In the genomic region with DNA sequence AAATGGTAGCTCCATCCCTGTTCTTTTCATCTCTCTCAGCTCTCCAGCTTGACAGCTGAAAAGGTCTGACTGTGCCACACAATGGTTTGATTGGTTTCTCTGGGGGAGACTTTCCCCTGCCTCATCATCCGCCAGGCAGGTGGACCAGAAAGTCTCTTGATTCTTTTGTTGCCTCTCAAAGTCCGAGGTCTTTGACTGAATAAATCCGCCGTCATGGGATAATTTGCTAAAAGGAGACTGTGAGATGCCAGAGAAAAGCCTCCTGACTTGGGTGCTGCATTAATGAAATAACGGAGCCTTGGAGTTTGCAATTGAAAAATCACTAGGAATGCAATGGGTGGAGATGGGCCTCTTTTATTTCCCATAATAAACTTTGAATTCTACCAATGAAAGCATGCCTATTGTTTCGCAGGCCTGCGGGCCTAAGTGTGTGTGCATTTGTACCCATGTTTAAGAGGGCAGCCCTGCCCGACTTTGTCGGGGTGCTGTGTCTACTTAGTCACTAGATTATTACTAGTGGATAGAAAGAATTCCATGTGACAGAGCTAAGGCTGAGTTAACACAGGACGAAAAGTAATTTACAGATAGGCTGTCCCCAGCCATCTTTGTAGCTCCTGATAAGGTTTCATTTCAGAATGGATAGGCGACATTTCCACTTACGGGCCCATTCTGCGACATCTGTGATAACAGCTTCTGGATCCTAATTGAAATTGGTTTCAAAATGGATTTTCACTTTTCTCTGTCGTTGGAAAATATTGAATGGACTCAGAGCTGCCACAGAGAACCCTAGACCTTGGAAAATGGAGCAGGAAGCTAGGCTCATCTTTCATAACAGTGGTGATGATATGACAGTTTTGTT, we compare ENCODE assay signal across 18 mouse cellular contexts. TPM values are rescaled to one million over a fixed set of nuclear protein-coding genes. Genes with fewer than 3 reads are reported as not detected.
DNase-seq lines count a peak whose midpoint lies in the region; ATAC-seq lines count a peak whose summit lies in the region.
"Had no signal": no experiment of that assay in that cellular context is flagged by ENCODE, and none has a peak within 500 bp of the region (broad histone marks: within the 10 kb centered on the region; RNA-seq: fewer than 3 reads in every experiment).

No protein-coding gene starts in this region.

- peaks cover 20% of the 10 kb centered on the region for H3K36me3 ChIP-seq in forebrain, embryonic 10.5 days (replicated peaks)
- peaks cover 7% of the 10 kb centered on the region; the same call in 1 of the 2 replicates for H3K36me3 ChIP-seq in hindbrain, embryonic 10.5 days
- H3K36me3 ChIP-seq in midbrain, embryonic 11.5 days (ENCODE audit: control insufficient read depth, insufficient read depth, low read length) = no peaks in the 10 kb centered on the region
- H3K36me3 ChIP-seq in neural tube, embryonic 13.5 days = no peaks in the 10 kb centered on the region
- H3K36me3 ChIP-seq: heart, embryonic 12.5 days had no signal

- intact Hi-C loops in left cerebral cortex, postnatal 36 days (cut with DNase I) = no loop called here

- peak overlapping the region; percentile 28 for H3K4me2 ChIP-seq in midbrain, embryonic 11.5 days
- H3K4me2 ChIP-seq in neural tube, embryonic 13.5 days = peak overlapping the region; percentile 35
- H3K4me2 ChIP-seq: embryonic facial prominence, embryonic 12.5 days; heart, embryonic 12.5 days had no signal

- peak overlapping the region; percentile 30 for H3K4me3 ChIP-seq in forebrain, embryonic 10.5 days
- peak overlapping the region; percentile 13; the same call in 1 of the 2 replicates for H3K4me3 ChIP-seq in hindbrain, embryonic 10.5 days
- no peak overlapping the region; the same call in 1 of the 2 replicates for H3K4me3 ChIP-seq in midbrain, embryonic 11.5 days (ENCODE audit: low read depth, low read length)
- H3K4me3 ChIP-seq in neural tube, embryonic 13.5 days = no peak overlapping the region
- H3K4me3 ChIP-seq: embryonic facial prominence, embryonic 12.5 days; heart, embryonic 12.5 days had no signal

- no peaks in the 10 kb centered on the region for H3K9me3 ChIP-seq in forebrain, embryonic 10.5 days
- no peaks in the 10 kb centered on the region for H3K9me3 ChIP-seq in hindbrain, embryonic 10.5 days
- no peaks in the 10 kb centered on the region for H3K9me3 ChIP-seq in midbrain, embryonic 11.5 days (ENCODE audit: control insufficient read depth, low read length)
- no peaks in the 10 kb centered on the region for H3K9me3 ChIP-seq in neural tube, embryonic 13.5 days
- H3K9me3 ChIP-seq: embryonic facial prominence, embryonic 12.5 days; heart, embryonic 12.5 days had no signal

- H3K4me1 ChIP-seq in forebrain, embryonic 10.5 days = peaks cover 94% of the 10 kb centered on the region
- peaks cover 72% of the 10 kb centered on the region for H3K4me1 ChIP-seq in hindbrain, embryonic 10.5 days (replicated peaks)
- H3K4me1 ChIP-seq in midbrain, embryonic 11.5 days (ENCODE audit: control insufficient read depth, insufficient read depth, low read length) = peaks cover 44% of the 10 kb centered on the region
- peaks cover 24% of the 10 kb centered on the region for H3K4me1 ChIP-seq in neural tube, embryonic 13.5 days (replicated peaks)

- H3K27ac ChIP-seq in forebrain, embryonic 10.5 days = peak overlapping the region; percentile 79
- peak overlapping the region; percentile 76 for H3K27ac ChIP-seq in hindbrain, embryonic 10.5 days
- peak overlapping the region; percentile 65 for H3K27ac ChIP-seq in midbrain, embryonic 11.5 days (ENCODE audit: low read depth, low read length)
- H3K27ac ChIP-seq in neural tube, embryonic 13.5 days (replicated peaks) = no peak overlapping the region
- H3K27ac ChIP-seq: embryonic facial prominence, embryonic 12.5 days; liver, embryonic 14.5 days had no signal

- peak; percentile 48 for DNase-seq in forebrain, embryonic 10.5 days (ENCODE audit: extremely low spot score, low spot score)
- DNase-seq in hindbrain, embryonic 10.5 days (ENCODE audit: low spot score) = peak; percentile 55
- DNase-seq in midbrain, embryonic 11.5 days (ENCODE audit: low spot score, missing footprints) = peak; percentile 92
- DNase-seq in gastrocnemius, postnatal 25 days = no peak
- no peak for DNase-seq in left cerebral cortex, postnatal 36 days (ENCODE audit: low spot score in 2 of 2)
- no peak for DNase-seq in heart, adult 8-10 months (ENCODE audit: low spot score)
- DNase-seq: cerebellum, adult 8-10 months; gastrocnemius, postnatal 10 days; layer of hippocampus, adult 9-11 months; left cerebral cortex, postnatal 4 days; lung, postnatal 14 days; right cerebral cortex, postnatal 25 days; thymus, adult 2 months had no signal

- WGBS in forebrain, embryonic 10.5 days = 27% methylated on average over 14 of the region's 14 CpGs
- WGBS in hindbrain, embryonic 10.5 days = 34% methylated on average over 14 of the region's 14 CpGs
- 21% methylated on average over 14 of the region's 14 CpGs for WGBS in midbrain, embryonic 11.5 days
- WGBS in neural tube, embryonic 13.5 days = 19% methylated on average over 14 of the region's 14 CpGs

- H3K9ac ChIP-seq in midbrain, embryonic 11.5 days (ENCODE audit: low read length) = no peak overlapping the region
- H3K9ac ChIP-seq in neural tube, embryonic 13.5 days = no peak overlapping the region
- H3K9ac ChIP-seq: embryonic facial prominence, embryonic 12.5 days; heart, embryonic 12.5 days; liver, embryonic 14.5 days had no signal

- peak; percentile 87 for ATAC-seq in midbrain, embryonic 11.5 days (ENCODE audit: low FRiP score)
- ATAC-seq in neural tube, embryonic 13.5 days (ENCODE audit: low read depth) = peak; percentile 57
- ATAC-seq: activated CD4-positive, CD25-positive, alpha-beta regulatory T cell, adult 4 months had no signal

- H3K27me3 ChIP-seq in forebrain, embryonic 10.5 days (ENCODE audit: poor library complexity, severe bottlenecking) = no peaks in the 10 kb centered on the region
- H3K27me3 ChIP-seq in hindbrain, embryonic 10.5 days (ENCODE audit: insufficient read depth, poor library complexity, severe bottlenecking) = no peaks in the 10 kb centered on the region
- no peaks in the 10 kb centered on the region for H3K27me3 ChIP-seq in midbrain, embryonic 11.5 days (ENCODE audit: control insufficient read depth, insufficient read depth, low read length)
- no peaks in the 10 kb centered on the region for H3K27me3 ChIP-seq in neural tube, embryonic 13.5 days
- H3K27me3 ChIP-seq: embryonic facial prominence, embryonic 12.5 days; heart, embryonic 12.5 days had no signal

RNA-seq across cellular contexts. Expression of a gene that starts 23.2 kb away (rescaled TPM):
- polyA plus RNA-seq in forebrain, embryonic 10.5 days (2016; fragmentation: Nextera tagmentation; extraction: Ambion mirVana) = 60.3 and 62.2 TPM in 2 replicates
- 32.3 and 36.0 TPM in 2 replicates for polyA plus RNA-seq in hindbrain, embryonic 10.5 days (2016; fragmentation: Nextera tagmentation; extraction: Ambion mirVana)
- polyA plus RNA-seq in midbrain, embryonic 11.5 days (2014; fragmentation: Nextera tagmentation; extraction: Ambion mirVana) = 36.4 and 41.5 TPM in 2 replicates
- polyA plus RNA-seq in neural tube, embryonic 13.5 days (2015; fragmentation: Nextera tagmentation; extraction: Ambion mirVana) = 4.8 and 7.9 TPM in 2 replicates
- total RNA-seq in gastrocnemius, postnatal 25 days (2021) = 1 to 10 TPM; 1.6 TPM
- 1 to 10 TPM; 9.3 to 9.5 TPM for total RNA-seq in left cerebral cortex, postnatal 36 days (2021)
- total RNA-seq in heart, adult 8-10 months (2022) = 1 to 10 TPM; 1.3 to 2.1 (median 1.8) TPM
- polyA plus RNA-seq: activated CD4-positive, CD25-positive, alpha-beta regulatory T cell, adult 4 months had no signal

Comparison
In these comparisons a context has a peak if more than half of its experiments do, and no peak if none do; other contexts are left out.
1. DNase-seq: peak in forebrain, embryonic 10.5 days (single experiment), hindbrain, embryonic 10.5 days (single experiment) and midbrain, embryonic 11.5 days (single experiment); none in gastrocnemius, postnatal 25 days (single experiment), left cerebral cortex, postnatal 36 days (0 of 2) and heart, adult 8-10 months (single experiment).
2. H3K4me3 ChIP-seq: peak in forebrain, embryonic 10.5 days (single experiment) and hindbrain, embryonic 10.5 days (single experiment); none in midbrain, embryonic 11.5 days (single experiment) and neural tube, embryonic 13.5 days (single experiment).